Mouse (Mus musculus) hindbrain, embryonic 11.5 days (tissue): ENCODE data around the gene Mok. TPM values are rescaled to one million over a fixed set of nuclear protein-coding genes. Genes with fewer than 3 reads are reported as not detected.
A peak's percentile ranks its signal among the peaks of the same experiment; 100 is the strongest.

Source experiments
- ATAC-seq: fragments of 200-750 bp; cut with Nextera tagmentation; 2 replicates; pipeline ENCODE4 v1.8.0; 2017; ENCODE audit warnings: mild to moderate bottlenecking, moderate TSS enrichment, moderate library complexity; ENCODE audit not compliant: low FRiP score
- DNase-seq: peaks from one replicate; pipeline ENCODE4 v3.0.0-alpha.2; 2015; ENCODE audit warnings: low spot score
- H3K27ac ChIP-seq: fragments of 300-500 bp; sonication (generic); 2 replicates; pipeline ENCODE4 v1.5.1; 2014; ENCODE audit warnings: mild to moderate bottlenecking, low read depth, low read length
- H3K27me3 ChIP-seq: fragments of 300-500 bp; sonication (generic); 2 replicates; pipeline ENCODE4 v1.6.1; 2014; ENCODE audit warnings: mild to moderate bottlenecking, low read length, moderate library complexity, mixed read lengths; ENCODE audit not compliant: control insufficient read depth, insufficient read depth
- H3K36me3 ChIP-seq: fragments of 300-500 bp; sonication (generic); 2 replicates; pipeline ENCODE4 v1.6.1; 2014; ENCODE audit warnings: mild to moderate bottlenecking, low read length, moderate library complexity, mixed read lengths; ENCODE audit not compliant: control insufficient read depth, insufficient read depth
- H3K4me1 ChIP-seq: fragments of 300-500 bp; sonication (generic); replicated peaks from 2 replicates; pipeline ENCODE4 v1.6.1; 2014; ENCODE audit warnings: low read length, mixed read lengths; ENCODE audit not compliant: control insufficient read depth, insufficient read depth
- H3K4me2 ChIP-seq: fragments of 300-500 bp; sonication (generic); replicated peaks from 2 replicates; pipeline ENCODE4 v1.6.1; 2014; ENCODE audit warnings: mild to moderate bottlenecking, low read depth, low read length
- H3K4me3 ChIP-seq: fragments of 300-500 bp; sonication (generic); 2 replicates; pipeline ENCODE4 v1.5.1; 2014; ENCODE audit warnings: low read depth, low read length
- H3K9ac ChIP-seq: fragments of 300-500 bp; sonication (generic); 2 replicates; pipeline ENCODE4 v1.6.1; 2014; ENCODE audit warnings: low read depth, low read length
- H3K9me3 ChIP-seq: fragments of 300-500 bp; sonication (generic); 2 replicates; pipeline ENCODE4 v1.6.1; 2016; ENCODE audit warnings: low read length; ENCODE audit not compliant: control insufficient read depth
- WGBS: fragments of 180-500 bp; shearing (Covaris S2); extraction: QIAGEN DNeasy Blood & Tissue Kit; methylation state at CpG from one replicate; pipeline ENCODE4 v1.1.7; 2014; 5-methylcytosine and 5-hydroxymethylcytosine counted together
- polyA plus RNA-seq: library from polyadenylated mRNA; unstranded; fragments of >200 nt; fragmentation: Nextera tagmentation; extraction: Ambion mirVana; gene quantifications from 2 replicates; pipeline ENCODE4 v1.2.1, GENCODE M21; 2014

Mok gene
- polyA plus RNA-seq, 1 experiment from 2014 or later = 14.4 TPM

DNA sequence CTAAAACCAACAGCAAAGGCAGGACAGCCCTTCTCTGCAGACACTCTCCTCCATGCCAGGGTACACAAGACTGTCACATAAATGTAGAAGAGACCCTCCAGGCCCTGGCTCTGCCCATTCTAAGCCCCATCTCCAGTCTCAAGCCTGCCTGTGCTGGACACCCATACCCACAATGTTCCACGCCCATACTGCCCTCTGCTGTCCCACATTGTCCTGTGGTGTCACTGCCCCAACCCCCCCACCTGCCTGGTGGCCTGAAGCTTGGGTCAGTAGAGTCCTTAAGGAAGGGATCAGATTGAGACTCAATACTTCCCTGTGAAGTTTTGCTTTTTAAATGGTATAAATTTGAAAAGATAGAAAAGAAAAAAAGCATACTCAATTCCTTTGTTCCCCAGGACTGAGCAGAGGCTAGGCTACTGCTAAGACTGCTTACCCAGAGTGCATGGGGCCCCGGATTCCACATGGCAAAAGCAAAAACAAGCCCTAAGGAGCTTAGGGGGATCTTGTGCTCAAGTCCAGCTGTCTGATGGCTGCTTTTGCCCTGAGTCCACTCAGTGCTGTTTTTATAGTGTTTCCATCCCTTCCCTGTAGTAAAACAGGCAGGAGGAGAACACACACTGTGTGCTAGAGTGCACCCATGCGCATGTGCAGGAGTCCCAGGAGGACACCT lies 34.3 kb downstream of the Mok start:
- H3K9me3 ChIP-seq = no peaks in the 10 kb centered on the region
- H3K4me3 ChIP-seq = no peak overlapping the region
- ATAC-seq = no peak
- H3K27ac ChIP-seq = no peak overlapping the region
- H3K36me3 ChIP-seq = 0 out of 2 replicates have a peak, but pooled peaks cover 2% of the 10 kb centered on the region
- WGBS = 84% methylated on average over 3 of the region's 3 CpGs
- DNase-seq = no peak
- no peak overlapping the region for H3K4me2 ChIP-seq
- H3K27me3 ChIP-seq = no peaks in the 10 kb centered on the region
- H3K9ac ChIP-seq = no peak overlapping the region
- 0 out of 2 replicates have a peak, but pooled peaks cover 3% of the 10 kb centered on the region for H3K4me1 ChIP-seq

DNA sequence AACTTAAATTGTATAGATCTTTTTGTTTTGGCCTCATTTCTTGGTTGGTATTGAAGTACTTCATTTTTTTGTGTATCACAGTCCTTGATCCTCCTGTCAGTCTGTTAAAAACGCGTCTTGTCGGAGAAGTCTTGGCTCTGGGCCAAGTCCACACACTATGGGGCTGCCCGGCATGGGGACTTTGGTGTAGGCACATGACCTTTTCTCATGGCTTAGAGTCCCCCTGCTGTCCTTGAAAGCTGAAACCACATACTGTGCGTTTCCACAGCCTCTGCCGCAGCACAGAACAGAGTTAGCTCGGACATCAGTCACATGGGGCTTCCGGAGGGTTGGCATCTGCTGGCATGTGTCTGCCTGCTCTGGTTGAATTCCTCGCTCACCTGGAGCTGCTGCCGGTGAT lies 36.5 kb downstream of the Mok start:
- no peak overlapping the region for H3K27ac ChIP-seq
- no peak overlapping the region for H3K4me2 ChIP-seq
- H3K9me3 ChIP-seq = no peaks in the 10 kb centered on the region
- H3K9ac ChIP-seq = no peak overlapping the region
- DNase-seq (peak; percentile 27), ATAC-seq (no peak)
- H3K4me1 ChIP-seq = 0 out of 2 replicates have a peak, but pooled peaks cover 3% of the 10 kb centered on the region
- H3K27me3 ChIP-seq = no peaks in the 10 kb centered on the region
- no peak overlapping the region for H3K4me3 ChIP-seq
- H3K36me3 ChIP-seq = 0 out of 2 replicates have a peak, but pooled peaks cover 2% of the 10 kb centered on the region
- WGBS = 35% methylated on average over 10 of the region's 10 CpGs

DNA sequence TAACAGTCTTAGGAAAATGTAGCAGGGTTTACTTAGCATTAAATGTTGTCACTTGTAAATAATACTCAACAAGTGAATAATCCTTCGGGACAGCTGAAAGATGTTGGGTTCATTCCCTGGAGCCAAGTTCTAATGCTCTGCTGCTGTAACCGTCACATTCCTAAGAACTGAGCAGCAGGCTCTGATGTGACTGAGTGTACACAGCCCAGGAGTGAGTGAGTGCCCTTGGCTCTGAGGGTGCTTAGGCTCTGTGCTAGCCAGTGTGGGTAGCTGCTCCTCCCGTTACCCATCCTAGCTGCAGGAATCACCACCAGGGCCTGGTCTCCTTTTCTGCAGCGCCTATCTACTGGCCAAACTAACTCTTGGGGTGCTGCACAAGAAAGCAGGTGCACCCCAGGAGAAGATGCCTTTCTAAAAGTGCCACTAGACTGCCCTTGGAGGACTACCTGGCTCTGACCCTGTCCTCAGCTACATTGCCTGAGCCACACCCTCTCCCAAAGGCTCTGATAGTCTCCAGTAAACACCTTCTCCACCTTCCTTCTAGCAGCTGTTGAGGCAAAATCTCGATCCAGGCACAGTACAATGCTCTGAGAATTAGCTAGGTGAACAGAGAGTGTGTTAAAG lies 38.0 kb downstream of the Mok start:
- no peak overlapping the region for H3K27ac ChIP-seq
- H3K4me3 ChIP-seq = no peak overlapping the region
- H3K36me3 ChIP-seq = 0 out of 2 replicates have a peak, but pooled peaks cover 1% of the 10 kb centered on the region
- H3K9ac ChIP-seq = no peak overlapping the region
- no peak overlapping the region for H3K4me2 ChIP-seq
- no peaks in the 10 kb centered on the region for H3K9me3 ChIP-seq
- ATAC-seq (no peak), DNase-seq (no peak)
- H3K4me1 ChIP-seq = 0 out of 2 replicates have a peak, but pooled peaks cover 3% of the 10 kb centered on the region
- WGBS = 90% methylated on average over 5 of the region's 5 CpGs
- no peaks in the 10 kb centered on the region for H3K27me3 ChIP-seq

DNA sequence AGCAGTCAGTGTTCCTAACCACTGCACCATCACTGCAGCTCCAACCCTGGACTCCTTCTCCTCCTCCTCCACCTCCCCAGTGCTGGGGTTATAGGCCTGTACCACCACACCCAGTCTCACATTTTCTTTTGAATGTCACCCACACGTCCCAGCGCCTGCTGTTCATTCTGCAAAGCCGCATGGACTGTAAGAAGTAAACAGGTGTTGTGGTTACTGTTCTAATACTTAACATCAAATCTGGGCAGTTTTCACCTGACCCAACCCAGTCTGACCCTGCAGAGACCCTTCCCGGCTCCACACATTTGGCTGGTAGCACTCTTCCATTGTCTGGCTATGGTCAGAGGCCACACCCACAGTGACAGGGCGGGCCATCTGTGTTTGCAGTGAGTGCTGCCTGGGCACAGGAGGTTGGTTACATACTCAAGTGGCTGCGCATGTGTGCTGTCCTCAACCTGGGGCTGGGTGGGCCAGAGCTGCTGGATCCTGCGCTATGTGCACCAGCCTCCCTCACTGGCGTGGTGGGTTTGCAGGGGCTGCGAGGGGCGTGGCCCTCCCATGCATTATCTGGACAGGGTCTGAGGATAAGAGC lies 38.8 kb downstream of the Mok start:
- WGBS = 83% methylated on average over 10 of the region's 10 CpGs
- Histone ChIP-seq H3K9me3 (no peaks in the 10 kb centered on the region), H3K27ac (no peak overlapping the region), H3K27me3 (no peaks in the 10 kb centered on the region), H3K4me3 (no peak overlapping the region), H3K4me1 (0 out of 2 replicates have a peak, but pooled peaks cover 3% of the 10 kb centered on the region), H3K36me3 (no peaks in the 10 kb centered on the region), H3K4me2 (no peak overlapping the region), H3K9ac (no peak overlapping the region)
- DNase-seq (no peak), ATAC-seq (no peak)

DNA sequence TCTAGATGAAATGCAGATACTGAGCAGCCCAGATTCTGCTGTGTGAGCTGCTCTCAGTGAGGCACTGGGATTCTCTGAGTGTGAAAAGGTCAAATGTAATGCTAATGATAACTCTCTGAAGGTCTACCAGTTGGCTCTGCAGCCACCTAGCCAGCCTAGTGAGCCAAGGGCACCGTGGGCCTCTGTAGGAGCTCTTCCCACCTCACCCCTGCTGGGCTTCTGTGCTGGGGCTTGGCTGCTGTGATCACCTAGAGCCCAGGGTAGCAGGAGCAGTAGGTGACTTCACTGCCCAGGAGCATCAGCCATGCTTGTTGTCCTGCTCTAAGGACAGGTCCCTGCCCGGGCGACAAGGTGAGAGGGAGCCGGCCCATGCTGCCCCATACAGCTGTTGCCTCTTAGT lies 41.5 kb downstream of the Mok start:
- Histone ChIP-seq H3K9me3 (no peaks in the 10 kb centered on the region), H3K9ac (no peak overlapping the region), H3K27me3 (no peaks in the 10 kb centered on the region), H3K4me2 (no peak overlapping the region), H3K4me3 (no peak overlapping the region), H3K27ac (no peak overlapping the region), H3K36me3 (no peaks in the 10 kb centered on the region), H3K4me1 (0 out of 2 replicates have a peak, but pooled peaks cover under 1% of the 10 kb centered on the region)
- DNase-seq (no peak), ATAC-seq (no peak)
- 97% methylated on average over 4 of the region's 4 CpGs for WGBS

DNA sequence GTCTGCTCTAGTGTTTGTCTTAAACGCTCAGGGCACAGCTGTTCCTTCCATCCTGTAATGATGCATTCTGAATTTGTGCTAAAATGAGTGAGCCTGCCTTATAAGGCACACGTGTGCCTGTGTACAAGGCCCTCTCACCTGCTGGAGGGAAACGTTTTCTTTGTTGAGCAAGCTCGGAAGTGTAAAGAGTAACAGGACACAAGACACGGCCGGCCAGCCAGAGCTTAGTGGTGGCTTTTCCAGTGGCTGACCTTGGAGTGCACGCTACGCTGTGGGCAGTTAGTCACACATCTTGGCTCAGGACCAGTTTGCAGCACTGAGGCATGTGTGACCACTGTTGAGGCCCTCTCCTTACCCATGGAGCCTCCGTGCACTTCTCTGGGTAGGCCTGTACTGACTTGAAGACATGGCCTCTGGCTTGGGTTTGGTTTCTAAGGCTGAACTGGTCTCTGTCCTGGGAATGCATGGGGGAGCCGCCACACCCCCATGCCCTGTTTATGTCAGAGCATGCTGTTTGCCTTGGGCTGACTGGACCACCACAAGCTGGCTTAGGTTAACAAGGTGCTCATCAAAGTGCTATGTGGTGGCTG lies 42.8 kb downstream of the Mok start:
- DNase-seq (no peak), ATAC-seq (no peak)
- H3K27me3 ChIP-seq = no peaks in the 10 kb centered on the region
- no peaks in the 10 kb centered on the region for H3K36me3 ChIP-seq
- no peak overlapping the region for H3K4me2 ChIP-seq
- H3K4me1 ChIP-seq = no peaks in the 10 kb centered on the region
- H3K27ac ChIP-seq = no peak overlapping the region
- no peak overlapping the region for H3K9ac ChIP-seq
- no peak overlapping the region for H3K4me3 ChIP-seq
- H3K9me3 ChIP-seq = no peaks in the 10 kb centered on the region
- 91% methylated on average over 10 of the region's 10 CpGs for WGBS

DNA sequence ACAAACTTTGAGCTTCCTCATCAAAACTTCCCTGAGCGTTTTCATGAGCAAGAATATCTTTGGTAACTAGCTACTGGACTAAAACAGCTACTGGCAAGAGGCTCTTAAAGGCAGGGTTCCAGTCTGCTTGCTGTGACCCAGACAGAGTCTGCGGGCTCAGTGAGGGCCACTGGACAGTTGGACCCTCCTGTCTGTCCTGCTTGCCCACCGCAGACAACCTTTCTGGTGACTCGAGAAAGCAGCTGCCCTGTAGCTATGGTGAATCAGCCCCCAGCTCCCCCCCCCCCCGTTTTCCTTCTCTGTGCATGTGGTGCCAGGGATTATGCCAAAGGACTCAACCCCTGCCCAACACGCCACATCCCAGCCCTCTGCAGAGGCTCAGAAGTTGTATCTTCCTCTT lies 43.5 kb downstream of the Mok start:
- Histone ChIP-seq H3K27ac (no peak overlapping the region), H3K4me2 (no peak overlapping the region), H3K9ac (no peak overlapping the region), H3K4me1 (no peaks in the 10 kb centered on the region), H3K36me3 (no peaks in the 10 kb centered on the region), H3K4me3 (no peak overlapping the region), H3K27me3 (no peaks in the 10 kb centered on the region), H3K9me3 (no peaks in the 10 kb centered on the region)
- 97% methylated on average over 5 of the region's 6 CpGs for WGBS
- no peak for DNase-seq
- no peak for ATAC-seq

DNA sequence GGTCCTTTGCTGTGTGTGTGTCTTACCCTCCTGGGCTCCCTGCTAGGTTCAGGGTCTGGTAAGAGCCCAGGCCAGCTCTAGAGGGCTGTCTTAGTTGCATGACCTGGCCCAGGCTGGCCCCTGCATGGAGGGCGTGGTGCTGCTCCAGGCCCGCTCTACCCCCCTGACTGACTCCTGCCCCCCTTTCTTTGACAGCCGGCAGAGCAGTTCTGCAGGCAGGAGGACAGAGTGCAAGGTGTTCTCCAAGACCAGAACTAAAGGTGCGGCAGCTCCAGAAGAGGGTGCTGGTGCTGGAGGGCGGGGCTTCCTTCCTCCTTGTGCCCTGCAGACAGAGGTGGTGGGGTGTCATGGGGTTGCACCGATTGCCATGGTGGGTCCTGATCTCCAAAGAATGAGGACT lies 44.0 kb downstream of the Mok start:
- H3K27ac ChIP-seq = no peak overlapping the region
- ATAC-seq (no peak), DNase-seq (no peak)
- no peak overlapping the region for H3K9ac ChIP-seq
- no peak overlapping the region for H3K4me3 ChIP-seq
- no peak overlapping the region for H3K4me2 ChIP-seq
- H3K4me1 ChIP-seq = no peaks in the 10 kb centered on the region
- H3K36me3 ChIP-seq = no peaks in the 10 kb centered on the region
- WGBS = 88% methylated on average over 6 of the region's 6 CpGs
- no peaks in the 10 kb centered on the region for H3K9me3 ChIP-seq
- H3K27me3 ChIP-seq = no peaks in the 10 kb centered on the region
